Mouse (Mus musculus): ENCODE measurements around the gene Pcdh15.

- no peak for TF ChIP-seq CTCF (IDR thresholded peaks at IDR 0.05; ENCODE audit: control insufficient read depth, insufficient read depth, insufficient replicate concordance, low read depth, low read length)
- no peak for TF ChIP-seq POLR2A (IDR thresholded peaks at IDR 0.05; ENCODE audit: control insufficient read depth, low read depth, low read length)
Measured at GRCm38 (mm10) chr10:73052074-73052473, 47.1 kb upstream of the Pcdh15 start.

Measured in testis, adult 2 months (tissue).